Mouse (Mus musculus): ENCODE data around the gene Tufm. TPM values are rescaled to one million over a fixed set of nuclear protein-coding genes. Genes with fewer than 3 reads are reported as not detected.
A peak's percentile ranks its signal among the peaks of the same experiment; 100 is the strongest.

Tufm gene
- total RNA-seq, 2 experiments from 2014 or later, result 75.5 to 85.3 TPM

GRCm38 (mm10) chr7:126494120-126494519 lies 7.0 kb downstream of the Tufm start:
- peak; percentile 23; the same call in 1 of the 2 replicates for ATAC-seq (replicated peaks; ENCODE audit: poor library complexity, severe bottlenecking)

- ATAC-seq (replicated peaks; ENCODE audit: poor library complexity, severe bottlenecking), result no peak
Observed at GRCm38 (mm10) chr7:126496475-126496874, 9.3 kb downstream of the Tufm start.

GRCm38 (mm10) chr7:126497966-126498365 lies 10.8 kb downstream of the Tufm start:
- no peak for ATAC-seq (replicated peaks; ENCODE audit: poor library complexity, severe bottlenecking)

GRCm38 (mm10) chr7:126499416-126499815 lies 12.3 kb downstream of the Tufm start:
- no peak for ATAC-seq (replicated peaks; ENCODE audit: poor library complexity, severe bottlenecking)

GRCm38 (mm10) chr7:126501684-126502022 lies 14.5 kb downstream of the Tufm start:
- ATAC-seq (replicated peaks; ENCODE audit: poor library complexity, severe bottlenecking), result no peak

GRCm38 (mm10) chr7:126502023-126502741 lies 15.0 kb downstream of the Tufm start:
- peak; percentile 74 for ATAC-seq (replicated peaks; ENCODE audit: poor library complexity, severe bottlenecking)

DNA sequence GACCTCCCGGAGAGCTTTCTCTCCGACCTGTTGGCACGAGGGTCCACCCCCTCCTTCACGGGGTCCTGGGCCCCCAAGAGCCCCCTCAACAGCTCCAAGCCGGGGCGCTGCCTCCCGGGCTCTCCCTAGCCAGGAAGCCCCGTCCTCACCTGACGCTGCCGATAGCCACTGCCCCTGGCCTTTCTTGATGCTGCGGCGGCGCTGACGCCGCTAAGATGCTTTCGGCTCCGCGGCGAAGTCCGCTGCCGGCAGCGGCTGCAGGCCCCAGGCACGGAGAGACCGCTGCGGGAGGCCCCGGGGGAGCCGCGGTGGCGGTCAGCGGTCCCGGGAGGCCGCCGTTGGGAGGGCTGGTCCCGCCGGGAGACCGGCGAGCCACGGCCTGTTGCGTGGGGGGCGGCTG lies 15.6 kb downstream of the Tufm start:
- ATAC-seq (replicated peaks; ENCODE audit: poor library complexity, severe bottlenecking), result no peak

GRCm38 (mm10) chr7:126503273-126503878 lies 16.2 kb downstream of the Tufm start, which contains the start of gene Atxn2l:
Atxn2l (minus strand) TSS chr7:126503437.
- ATAC-seq (replicated peaks; ENCODE audit: poor library complexity, severe bottlenecking), result peak; percentile 72

GRCm38 (mm10) chr7:126504913-126505312 lies 17.8 kb downstream of the Tufm start:
- no peak for ATAC-seq (replicated peaks; ENCODE audit: poor library complexity, severe bottlenecking)

- no peak for ATAC-seq (replicated peaks; ENCODE audit: poor library complexity, severe bottlenecking)
Observed at GRCm38 (mm10) chr7:126507126-126507778, 20.1 kb downstream of the Tufm start.

- no peak for ATAC-seq (replicated peaks; ENCODE audit: poor library complexity, severe bottlenecking)
Observed at GRCm38 (mm10) chr7:126511287-126511686, 24.1 kb downstream of the Tufm start.

- ATAC-seq (replicated peaks; ENCODE audit: poor library complexity, severe bottlenecking), result no peak
Observed at GRCm38 (mm10) chr7:126518261-126518941, 31.2 kb downstream of the Tufm start.

GRCm38 (mm10) chr7:126519513-126519912 lies 32.4 kb downstream of the Tufm start:
- ATAC-seq (replicated peaks; ENCODE audit: poor library complexity, severe bottlenecking), result no peak

GRCm38 (mm10) chr7:126523316-126523715 lies 36.2 kb downstream of the Tufm start:
- ATAC-seq (replicated peaks; ENCODE audit: poor library complexity, severe bottlenecking), result no peak

DNA sequence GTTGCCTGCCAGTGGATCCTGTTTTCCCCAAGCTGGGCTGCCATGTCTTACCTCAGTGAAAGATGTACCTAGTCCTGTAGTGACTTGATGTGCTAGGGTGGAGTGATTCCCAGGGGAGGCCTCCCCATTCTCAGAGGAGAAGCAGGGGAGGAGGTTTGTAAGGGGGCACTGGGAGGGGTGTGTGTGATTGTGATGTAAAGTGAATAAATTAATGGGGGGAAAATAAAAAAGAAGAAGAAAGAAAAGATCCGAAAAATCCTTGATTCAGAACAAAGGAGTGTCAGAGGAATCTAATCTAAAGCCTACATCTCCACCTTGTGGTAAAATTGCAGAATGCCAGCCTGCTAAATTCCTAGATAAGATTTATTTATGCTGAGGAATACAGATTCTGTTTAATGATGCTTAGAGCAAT lies 41.0 kb downstream of the Tufm start:
- ATAC-seq (replicated peaks; ENCODE audit: poor library complexity, severe bottlenecking), result peak; percentile 62

GRCm38 (mm10) chr7:126533434-126533833 lies 46.3 kb downstream of the Tufm start:
- no peak for ATAC-seq (replicated peaks; ENCODE audit: poor library complexity, severe bottlenecking)

- ATAC-seq (replicated peaks; ENCODE audit: poor library complexity, severe bottlenecking), result peak; percentile 76
Observed at GRCm38 (mm10) chr7:126535766-126536165, 48.6 kb downstream of the Tufm start.

DNA sequence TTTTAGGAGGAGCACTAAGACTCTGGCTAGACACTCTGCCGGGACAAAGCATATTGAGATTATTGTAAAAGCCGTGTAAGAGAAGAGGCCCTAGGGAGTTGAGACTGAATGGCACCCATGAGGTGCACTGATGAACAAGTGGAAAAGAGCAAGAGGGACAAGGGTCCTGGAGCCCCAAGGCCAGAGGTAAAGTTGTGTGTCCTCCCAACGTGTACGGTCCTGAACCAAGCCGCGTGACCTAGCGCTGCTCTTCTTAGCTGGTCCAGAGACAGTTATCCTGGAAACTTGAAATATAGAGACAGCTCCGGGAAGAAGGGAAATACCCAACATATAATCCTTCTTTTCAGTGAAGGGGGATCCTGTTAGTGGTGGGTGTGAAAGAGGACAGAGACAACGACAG lies 49.3 kb downstream of the Tufm start:
- ATAC-seq (replicated peaks; ENCODE audit: poor library complexity, severe bottlenecking), result no peak

DNA sequence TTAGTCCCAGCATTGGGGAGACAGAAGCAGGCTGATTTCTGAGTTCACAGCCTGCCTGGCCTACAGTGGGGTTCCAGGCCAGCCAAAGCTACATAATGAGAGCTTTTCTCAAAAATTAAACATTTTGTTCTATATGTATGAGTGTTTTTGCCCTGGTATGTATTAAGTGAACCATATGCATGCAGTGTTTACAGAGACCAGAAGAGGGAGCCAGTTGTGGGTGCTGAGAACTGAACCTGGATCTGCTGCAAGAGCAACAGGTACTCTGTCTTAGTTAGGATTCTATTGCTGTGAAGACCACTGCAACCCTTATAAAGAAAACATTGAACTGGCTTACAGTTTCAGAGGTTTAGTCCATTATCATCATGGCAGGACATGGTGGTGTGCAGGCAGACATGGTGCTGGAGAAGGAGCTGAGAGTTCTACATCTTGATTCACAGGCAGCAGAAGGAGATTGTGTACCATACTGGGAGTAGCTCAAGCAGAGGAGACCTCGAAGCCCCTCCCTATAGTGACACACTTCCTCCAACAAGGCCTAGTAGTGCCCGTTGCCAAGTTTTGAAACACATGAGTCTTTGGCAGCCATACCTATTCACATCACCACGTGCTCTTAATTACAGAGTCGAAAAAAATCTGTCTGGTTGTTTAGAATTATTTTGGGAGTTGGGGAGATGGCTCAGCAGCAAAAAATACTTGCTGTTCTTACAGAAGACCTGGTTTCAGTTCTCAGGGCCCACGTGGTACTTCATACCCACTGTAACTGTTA lies 50.8 kb downstream of the Tufm start:
- peak; percentile 62 for ATAC-seq (replicated peaks; ENCODE audit: poor library complexity, severe bottlenecking)
